Mouse (Mus musculus): Measurements from ENCODE around the gene Tcf7l2. TPM values are rescaled to one million over a fixed set of nuclear protein-coding genes. Genes with fewer than 3 reads are reported as not detected.

Tcf7l2 gene
- polyA plus RNA-seq, 1 experiment from 2014 or later = 27.0 TPM

- H3K9me3 ChIP-seq (ENCODE audit: control insufficient read depth, low read length) = no peaks in the 10 kb centered on the region
- H3K9ac ChIP-seq (ENCODE audit: low read depth, low read length) = no peak overlapping the region
- WGBS = 87% methylated on average over 3 of the region's 3 CpGs
- H3K4me3 ChIP-seq (ENCODE audit: low read length) = no peak overlapping the region
- no peak for ATAC-seq
- H3K27ac ChIP-seq (ENCODE audit: low read depth, low read length) = no peak overlapping the region
- no peaks in the 10 kb centered on the region for H3K36me3 ChIP-seq (ENCODE audit: control insufficient read depth, insufficient read depth, low read length)
- H3K4me1 ChIP-seq (ENCODE audit: control insufficient read depth, insufficient read depth, low read depth, low read length) = no peaks in the 10 kb centered on the region; the same call in 1 of the 2 replicates
- H3K4me2 ChIP-seq (ENCODE audit: low read length) = no peak overlapping the region
- no peaks in the 10 kb centered on the region for H3K27me3 ChIP-seq (replicated peaks; ENCODE audit: control insufficient read depth, insufficient read depth, low read length)
These were observed 174.6 kb downstream of the Tcf7l2 start for GRCm38 (mm10) chr19:55916211-55916610.

GRCm38 (mm10) chr19:55923789-55924426, 182.3 kb downstream of the Tcf7l2 start:
- no peak overlapping the region for H3K4me3 ChIP-seq (ENCODE audit: low read length)
- H3K9me3 ChIP-seq (ENCODE audit: control insufficient read depth, low read length) = no peaks in the 10 kb centered on the region
- H3K4me1 ChIP-seq (ENCODE audit: control insufficient read depth, insufficient read depth, low read depth, low read length) = peaks cover 6% of the 10 kb centered on the region
- no peak overlapping the region for H3K9ac ChIP-seq (ENCODE audit: low read depth, low read length)
- no peak overlapping the region for H3K27ac ChIP-seq (ENCODE audit: low read depth, low read length)
- no peaks in the 10 kb centered on the region for H3K36me3 ChIP-seq (ENCODE audit: control insufficient read depth, insufficient read depth, low read length)
- H3K4me2 ChIP-seq (ENCODE audit: low read length) = no peak overlapping the region
- 0 out of 2 replicates have a peak, but pooled peaks cover 3% of the 10 kb centered on the region for H3K27me3 ChIP-seq (replicated peaks; ENCODE audit: control insufficient read depth, insufficient read depth, low read length)
- ATAC-seq = peak; percentile 50; the same call in 1 of the 2 replicates
- 18% methylated on average over 12 of the region's 12 CpGs for WGBS

- H3K36me3 ChIP-seq (ENCODE audit: control insufficient read depth, insufficient read depth, low read length) = no peaks in the 10 kb centered on the region
- no peak overlapping the region for H3K9ac ChIP-seq (ENCODE audit: low read depth, low read length)
- no peak for ATAC-seq
- no peak overlapping the region for H3K4me2 ChIP-seq (ENCODE audit: low read length)
- 0 out of 2 replicates have a peak, but pooled peaks cover 3% of the 10 kb centered on the region for H3K27me3 ChIP-seq (replicated peaks; ENCODE audit: control insufficient read depth, insufficient read depth, low read length)
- H3K4me3 ChIP-seq (ENCODE audit: low read length) = no peak overlapping the region
- H3K4me1 ChIP-seq (ENCODE audit: control insufficient read depth, insufficient read depth, low read depth, low read length) = peaks cover 6% of the 10 kb centered on the region
- no peaks in the 10 kb centered on the region for H3K9me3 ChIP-seq (ENCODE audit: control insufficient read depth, low read length)
- no peak overlapping the region for H3K27ac ChIP-seq (ENCODE audit: low read depth, low read length)
- 89% methylated on average over 4 of the region's 4 CpGs for WGBS
These were observed 183.2 kb downstream of the Tcf7l2 start for GRCm38 (mm10) chr19:55924800-55925199.

GRCm38 (mm10) chr19:55925425-55925803, 183.8 kb downstream of the Tcf7l2 start:
- 77% methylated on average over 7 of the region's 7 CpGs for WGBS
- peaks cover 6% of the 10 kb centered on the region for H3K4me1 ChIP-seq (ENCODE audit: control insufficient read depth, insufficient read depth, low read depth, low read length)

GRCm38 (mm10) chr19:55925804-55926521, 184.3 kb downstream of the Tcf7l2 start:
- Histone ChIP-seq H3K27ac (ENCODE audit: low read depth, low read length) (no peak overlapping the region), H3K9me3 (ENCODE audit: control insufficient read depth, low read length) (no peaks in the 10 kb centered on the region), H3K36me3 (ENCODE audit: control insufficient read depth, insufficient read depth, low read length) (no peaks in the 10 kb centered on the region), H3K4me2 (ENCODE audit: low read length) (peak overlapping the region; percentile 6; the same call in 1 of the 2 replicates), H3K9ac (ENCODE audit: low read depth, low read length) (no peak overlapping the region), H3K4me3 (ENCODE audit: low read length) (no peak overlapping the region), H3K27me3 (replicated peaks; ENCODE audit: control insufficient read depth, insufficient read depth, low read length) (0 out of 2 replicates have a peak, but pooled peaks cover 3% of the 10 kb centered on the region), H3K4me1 (ENCODE audit: control insufficient read depth, insufficient read depth, low read depth, low read length) (peaks cover 6% of the 10 kb centered on the region)
- WGBS = 58% methylated on average over 16 of the region's 16 CpGs
- no peak for ATAC-seq

More at GRCm38 (mm10) chr19:55925425-55925803, 183.8 kb downstream of the Tcf7l2 start:
- H3K9me3 ChIP-seq (ENCODE audit: control insufficient read depth, low read length) = no peaks in the 10 kb centered on the region
- H3K4me2 ChIP-seq (ENCODE audit: low read length) = no peak overlapping the region
- no peak overlapping the region for H3K27ac ChIP-seq (ENCODE audit: low read depth, low read length)
- no peak overlapping the region for H3K9ac ChIP-seq (ENCODE audit: low read depth, low read length)
- H3K4me3 ChIP-seq (ENCODE audit: low read length) = no peak overlapping the region
- H3K27me3 ChIP-seq (replicated peaks; ENCODE audit: control insufficient read depth, insufficient read depth, low read length) = 0 out of 2 replicates have a peak, but pooled peaks cover 3% of the 10 kb centered on the region
- no peak for ATAC-seq
- no peaks in the 10 kb centered on the region for H3K36me3 ChIP-seq (ENCODE audit: control insufficient read depth, insufficient read depth, low read length)

- no peak overlapping the region for H3K27ac ChIP-seq (ENCODE audit: low read depth, low read length)
These were observed 185.4 kb downstream of the Tcf7l2 start for GRCm38 (mm10) chr19:55926858-55927673.

GRCm38 (mm10) chr19:55927674-55928061, 186.0 kb downstream of the Tcf7l2 start:
- H3K4me3 ChIP-seq (ENCODE audit: low read length) = no peak overlapping the region
- ATAC-seq = no peak
- H3K9me3 ChIP-seq (ENCODE audit: control insufficient read depth, low read length) = no peaks in the 10 kb centered on the region
- peaks cover 3% of the 10 kb centered on the region; the same call in 1 of the 2 replicates for H3K36me3 ChIP-seq (ENCODE audit: control insufficient read depth, insufficient read depth, low read length)
- 92% methylated on average over 9 of the region's 9 CpGs for WGBS
- H3K4me1 ChIP-seq (ENCODE audit: control insufficient read depth, insufficient read depth, low read depth, low read length) = peaks cover 6% of the 10 kb centered on the region
- H3K9ac ChIP-seq (ENCODE audit: low read depth, low read length) = no peak overlapping the region
- no peak overlapping the region for H3K27ac ChIP-seq (ENCODE audit: low read depth, low read length)
- no peaks in the 10 kb centered on the region for H3K27me3 ChIP-seq (replicated peaks; ENCODE audit: control insufficient read depth, insufficient read depth, low read length)
- H3K4me2 ChIP-seq (ENCODE audit: low read length) = no peak overlapping the region

More at GRCm38 (mm10) chr19:55926858-55927673, 185.4 kb downstream of the Tcf7l2 start:
- Histone ChIP-seq H3K4me1 (ENCODE audit: control insufficient read depth, insufficient read depth, low read depth, low read length) (peaks cover 6% of the 10 kb centered on the region), H3K4me2 (ENCODE audit: low read length) (no peak overlapping the region), H3K4me3 (ENCODE audit: low read length) (no peak overlapping the region), H3K9me3 (ENCODE audit: control insufficient read depth, low read length) (no peaks in the 10 kb centered on the region), H3K36me3 (ENCODE audit: control insufficient read depth, insufficient read depth, low read length) (peaks cover 3% of the 10 kb centered on the region; the same call in 1 of the 2 replicates), H3K27me3 (replicated peaks; ENCODE audit: control insufficient read depth, insufficient read depth, low read length) (no peaks in the 10 kb centered on the region), H3K9ac (ENCODE audit: low read depth, low read length) (no peak overlapping the region)
- no peak for ATAC-seq
- WGBS = 77% methylated on average over 16 of the region's 16 CpGs

GRCm38 (mm10) chr19:55928674-55929073, 187.1 kb downstream of the Tcf7l2 start:
- no peak overlapping the region for H3K4me2 ChIP-seq (ENCODE audit: low read length)
- H3K4me1 ChIP-seq (ENCODE audit: control insufficient read depth, insufficient read depth, low read depth, low read length) = peaks cover 6% of the 10 kb centered on the region
- no peaks in the 10 kb centered on the region for H3K27me3 ChIP-seq (replicated peaks; ENCODE audit: control insufficient read depth, insufficient read depth, low read length)
- no peak overlapping the region for H3K4me3 ChIP-seq (ENCODE audit: low read length)
- H3K36me3 ChIP-seq (ENCODE audit: control insufficient read depth, insufficient read depth, low read length) = peaks cover 3% of the 10 kb centered on the region; the same call in 1 of the 2 replicates
- no peak overlapping the region for H3K9ac ChIP-seq (ENCODE audit: low read depth, low read length)
- no peak for ATAC-seq
- WGBS = 92% methylated on average over 5 of the region's 5 CpGs
- H3K9me3 ChIP-seq (ENCODE audit: control insufficient read depth, low read length) = no peaks in the 10 kb centered on the region
- H3K27ac ChIP-seq (ENCODE audit: low read depth, low read length) = no peak overlapping the region
